Mouse (Mus musculus) kidney, embryonic 16.5 days (tissue): ENCODE measurements around the gene Rbks. TPM values are rescaled to one million over a fixed set of nuclear protein-coding genes. Genes with fewer than 3 reads are reported as not detected.

Experiments used
- ATAC-seq: fragments of 200-750 bp; cut with Nextera tagmentation; 2 replicates; pipeline ENCODE4 v1.8.0; 2017; ENCODE audit warnings: moderate TSS enrichment; ENCODE audit not compliant: low FRiP score, low TSS enrichment
- H3K27ac ChIP-seq: fragments of 300-500 bp; sonication (generic); 2 replicates; pipeline ENCODE4 v1.5.1; 2014; ENCODE audit warnings: low read length
- H3K27me3 ChIP-seq: fragments of 300-500 bp; sonication (generic); 2 replicates; pipeline ENCODE4 v1.6.1; 2014; ENCODE audit warnings: low read length, control low read depth, mixed read lengths; ENCODE audit not compliant: insufficient read depth
- H3K36me3 ChIP-seq: fragments of 300-500 bp; sonication (generic); 2 replicates; pipeline ENCODE4 v1.6.1; 2014; ENCODE audit warnings: low read length, control low read depth, mixed read lengths; ENCODE audit not compliant: insufficient read depth
- H3K4me1 ChIP-seq: fragments of 300-500 bp; sonication (generic); 2 replicates; pipeline ENCODE4 v1.6.1; 2014; ENCODE audit warnings: low read length, control low read depth, mixed read lengths; ENCODE audit not compliant: insufficient read depth
- H3K4me2 ChIP-seq: fragments of 300-500 bp; sonication (generic); replicated peaks from 2 replicates; pipeline ENCODE4 v1.6.1; 2014; ENCODE audit warnings: low read depth, low read length
- H3K4me3 ChIP-seq: fragments of 300-500 bp; sonication (generic); 2 replicates; pipeline ENCODE4 v1.5.1; 2014; ENCODE audit warnings: mild to moderate bottlenecking, low read length
- H3K9ac ChIP-seq: fragments of 300-500 bp; sonication (generic); replicated peaks from 2 replicates; pipeline ENCODE4 v1.6.1; 2014; ENCODE audit warnings: low read length
- H3K9me3 ChIP-seq: fragments of 300-500 bp; sonication (generic); 2 replicates; pipeline ENCODE4 v1.6.1; 2016; ENCODE audit warnings: low read length, control low read depth
- WGBS: fragments of 180-500 bp; shearing (Covaris S2); extraction: QIAGEN DNeasy Blood & Tissue Kit; methylation state at CpG from one replicate; pipeline ENCODE4 v1.1.7; 2014; 5-methylcytosine and 5-hydroxymethylcytosine counted together
- polyA plus RNA-seq: library from polyadenylated mRNA; unstranded; fragments of >200 nt; fragmentation: Nextera tagmentation; extraction: Ambion mirVana; gene quantifications from 2 replicates; pipeline ENCODE4 v1.2.1, GENCODE M21; 2015

Gene Rbks
- polyA plus RNA-seq, 1 experiment from 2014 or later = 5.8 TPM

DNA sequence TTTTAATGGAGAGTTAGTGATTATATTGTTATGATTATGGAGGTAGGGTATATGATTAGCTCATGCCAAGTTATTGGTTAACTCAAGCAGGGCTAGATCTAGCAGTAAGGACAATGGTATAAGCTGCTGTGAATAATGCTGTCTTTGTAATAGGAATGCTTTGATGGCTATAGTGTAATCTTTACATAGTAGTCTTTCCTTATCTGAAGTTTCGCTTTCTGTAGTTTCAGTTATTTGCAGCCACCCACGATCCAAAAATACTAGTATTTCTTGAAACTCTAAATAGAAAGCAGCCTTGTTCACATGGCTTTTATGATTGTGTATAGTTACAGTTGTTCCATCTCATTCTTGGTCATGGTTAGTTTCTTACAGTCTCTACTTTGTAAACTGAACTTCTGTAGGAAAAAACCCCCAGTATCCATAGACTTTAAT is 15.9 kb upstream of the Rbks start:
- peak; percentile 83 for ATAC-seq
- no peaks in the 10 kb centered on the region for H3K36me3 ChIP-seq
- H3K9me3 ChIP-seq = no peaks in the 10 kb centered on the region
- peaks cover 11% of the 10 kb centered on the region; the same call in 1 of the 2 replicates for H3K4me1 ChIP-seq
- no peak overlapping the region for H3K4me3 ChIP-seq
- peak overlapping the region; percentile 93 for H3K27ac ChIP-seq
- H3K27me3 ChIP-seq = no peaks in the 10 kb centered on the region
- 59% methylated on average over 2 of the region's 2 CpGs for WGBS
- H3K4me2 ChIP-seq = no peak overlapping the region
- H3K9ac ChIP-seq = no peak overlapping the region

- H3K4me1 ChIP-seq = peaks cover 4% of the 10 kb centered on the region; the same call in 1 of the 2 replicates
- no peak overlapping the region for H3K27ac ChIP-seq
- H3K9me3 ChIP-seq = no peaks in the 10 kb centered on the region
- H3K9ac ChIP-seq = no peak overlapping the region
- H3K4me3 ChIP-seq = no peak overlapping the region
- WGBS = 97% methylated on average over 1 of the region's 1 CpGs
- 0 out of 2 replicates have a peak, but pooled peaks cover 4% of the 10 kb centered on the region for H3K36me3 ChIP-seq
- no peak for ATAC-seq
- H3K27me3 ChIP-seq = no peaks in the 10 kb centered on the region
- H3K4me2 ChIP-seq = no peak overlapping the region
Measured at GRCm38 (mm10) chr5:31709389-31709788, 12.0 kb upstream of the Rbks start.

DNA sequence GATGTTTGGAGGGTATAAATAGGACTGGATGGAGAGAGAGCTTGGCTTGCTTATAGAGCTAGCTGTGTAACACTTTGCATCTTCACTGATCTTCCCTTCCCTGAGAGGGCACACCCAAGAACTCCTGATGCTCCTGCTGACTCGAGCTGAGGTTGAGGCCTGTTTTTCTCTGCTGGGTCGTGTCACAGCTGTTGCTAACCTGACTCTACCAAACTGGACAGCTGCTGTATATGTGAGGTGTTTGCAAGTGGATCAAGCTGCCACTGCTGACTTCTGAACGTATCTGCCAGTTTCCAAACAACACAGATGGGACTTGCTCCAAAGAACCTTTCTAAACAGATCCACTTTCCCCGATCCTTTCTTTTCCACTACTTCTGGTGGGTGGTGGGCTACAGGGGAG is 9.4 kb upstream of the Rbks start:
- no peaks in the 10 kb centered on the region for H3K4me1 ChIP-seq
- no peaks in the 10 kb centered on the region for H3K9me3 ChIP-seq
- ATAC-seq = no peak
- H3K27me3 ChIP-seq = no peaks in the 10 kb centered on the region
- H3K27ac ChIP-seq = no peak overlapping the region
- H3K9ac ChIP-seq = no peak overlapping the region
- peaks cover 8% of the 10 kb centered on the region; the same call in 1 of the 2 replicates for H3K36me3 ChIP-seq
- no peak overlapping the region for H3K4me3 ChIP-seq
- no peak overlapping the region for H3K4me2 ChIP-seq
- 81% methylated on average over 4 of the region's 4 CpGs for WGBS

DNA sequence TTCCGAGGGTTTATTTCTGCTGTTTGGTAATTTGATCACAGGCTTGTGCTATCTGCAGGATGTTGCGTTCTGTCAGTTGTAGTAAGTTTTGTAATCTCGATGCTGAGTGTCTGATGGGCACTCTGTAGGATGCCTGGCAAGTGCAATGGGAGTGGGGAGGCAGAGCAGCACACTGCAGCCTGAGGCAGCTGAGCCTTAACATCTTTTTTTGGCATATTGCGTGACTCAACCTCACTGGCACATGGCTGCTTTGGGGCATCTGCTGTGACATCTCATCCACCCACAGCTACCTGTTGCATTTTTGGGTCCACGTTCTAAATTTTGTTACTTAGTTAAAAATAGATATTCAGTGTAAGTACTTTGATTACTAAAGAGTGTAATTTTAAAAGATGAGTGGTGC is 7.5 kb upstream of the Rbks start:
- 80% methylated on average over 5 of the region's 5 CpGs for WGBS
- H3K9ac ChIP-seq = no peak overlapping the region
- H3K27ac ChIP-seq = no peak overlapping the region
- no peaks in the 10 kb centered on the region for H3K9me3 ChIP-seq
- H3K4me2 ChIP-seq = no peak overlapping the region
- peaks cover 8% of the 10 kb centered on the region; the same call in 1 of the 2 replicates for H3K36me3 ChIP-seq
- H3K4me3 ChIP-seq = no peak overlapping the region
- no peaks in the 10 kb centered on the region for H3K27me3 ChIP-seq
- H3K4me1 ChIP-seq = no peaks in the 10 kb centered on the region
- ATAC-seq = no peak

DNA sequence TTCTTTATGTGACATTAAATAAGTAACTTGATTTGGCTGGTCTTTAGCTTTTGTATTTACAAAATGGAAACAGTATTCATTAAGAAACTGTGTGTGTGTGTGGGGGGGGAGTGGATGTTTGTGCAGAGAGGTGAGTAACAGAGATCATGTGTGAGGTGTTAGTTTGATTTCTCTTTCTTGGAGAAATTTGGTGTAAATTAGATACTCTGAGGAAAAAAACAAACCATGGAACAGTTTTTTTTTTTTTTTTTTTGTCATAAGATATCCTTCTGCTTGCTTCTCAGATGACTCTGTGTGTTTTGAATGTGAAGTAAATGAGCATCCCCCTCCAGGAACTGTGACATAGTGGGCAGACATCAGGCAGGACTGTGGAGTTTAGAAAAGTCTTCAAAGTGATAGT is 2.0 kb upstream of the Rbks start:
- Histone ChIP-seq H3K4me2 (peak overlapping the region; percentile 67; the same call in 1 of the 2 replicates), H3K27me3 (no peaks in the 10 kb centered on the region), H3K9me3 (no peaks in the 10 kb centered on the region), H3K36me3 (peaks cover 5% of the 10 kb centered on the region; the same call in 1 of the 2 replicates), H3K9ac (no peak overlapping the region), H3K4me1 (peaks cover 18% of the 10 kb centered on the region), H3K4me3 (no peak overlapping the region), H3K27ac (no peak overlapping the region)
- no peak for ATAC-seq

DNA sequence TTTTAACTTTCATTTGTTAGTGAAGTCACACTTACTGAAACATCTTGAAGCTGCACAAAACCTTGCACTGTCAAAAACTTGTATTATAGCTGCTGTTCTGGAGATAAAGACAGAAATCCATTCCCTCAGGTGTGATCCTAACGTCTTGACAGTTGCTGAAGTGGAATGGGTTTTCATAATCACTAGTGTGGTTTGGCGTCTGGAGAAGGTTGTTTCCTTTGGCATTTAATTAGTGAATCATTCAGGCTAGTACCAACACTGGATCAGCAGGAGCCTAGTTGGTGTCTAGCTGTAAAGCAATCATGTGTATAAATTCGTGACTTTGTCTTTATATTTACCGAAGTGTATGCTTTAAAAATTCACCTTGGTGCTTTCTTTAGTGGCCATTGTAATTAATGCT is 1.5 kb upstream of the Rbks start:
- H3K4me3 ChIP-seq = no peak overlapping the region
- no peaks in the 10 kb centered on the region for H3K9me3 ChIP-seq
- H3K9ac ChIP-seq = no peak overlapping the region
- H3K4me1 ChIP-seq = peaks cover 18% of the 10 kb centered on the region
- 32% methylated on average over 4 of the region's 4 CpGs for WGBS
- peaks cover 5% of the 10 kb centered on the region; the same call in 1 of the 2 replicates for H3K36me3 ChIP-seq
- peak overlapping the region; percentile 67 for H3K4me2 ChIP-seq
- ATAC-seq = no peak
- peak overlapping the region; percentile 78 for H3K27ac ChIP-seq
- H3K27me3 ChIP-seq = no peaks in the 10 kb centered on the region

GRCm38 (mm10) chr5:31698297-31698726 is 885 bp upstream of the Rbks start:
- H3K9me3 ChIP-seq = no peaks in the 10 kb centered on the region

GRCm38 (mm10) chr5:31697644-31698296 is 343 bp upstream of the Rbks start, which contains the start of gene Babam2:
Gene Babam2 (plus strand): TSS chr5:31697684.
- Histone ChIP-seq H3K4me1 (peaks cover 18% of the 10 kb centered on the region), H3K27me3 (no peaks in the 10 kb centered on the region), H3K36me3 (no peaks in the 10 kb centered on the region; the same call in 1 of the 2 replicates), H3K27ac (peak within 1 kb of the TSS; percentile 95), H3K4me2 (peak within 1 kb of the TSS; percentile 67), H3K9me3 (no peaks in the 10 kb centered on the region), H3K9ac (peak within 1 kb of the TSS; percentile 68), H3K4me3 (peak within 1 kb of the TSS; percentile 55)
- under 1% methylated on average over 71 of the region's 71 CpGs for WGBS
- peak; percentile 96 for ATAC-seq

More at GRCm38 (mm10) chr5:31698297-31698726, 885 bp upstream of the Rbks start:
- Histone ChIP-seq H3K27ac (peak overlapping the region; percentile 95), H3K4me2 (peak overlapping the region; percentile 67), H3K27me3 (no peaks in the 10 kb centered on the region), H3K36me3 (peaks cover 3% of the 10 kb centered on the region; the same call in 1 of the 2 replicates), H3K4me3 (peak overlapping the region; percentile 55), H3K4me1 (peaks cover 18% of the 10 kb centered on the region), H3K9ac (peak overlapping the region; percentile 68)
- 3% methylated on average over 16 of the region's 16 CpGs for WGBS
- peak; percentile 64; the same call in 1 of the 2 replicates for ATAC-seq

DNA sequence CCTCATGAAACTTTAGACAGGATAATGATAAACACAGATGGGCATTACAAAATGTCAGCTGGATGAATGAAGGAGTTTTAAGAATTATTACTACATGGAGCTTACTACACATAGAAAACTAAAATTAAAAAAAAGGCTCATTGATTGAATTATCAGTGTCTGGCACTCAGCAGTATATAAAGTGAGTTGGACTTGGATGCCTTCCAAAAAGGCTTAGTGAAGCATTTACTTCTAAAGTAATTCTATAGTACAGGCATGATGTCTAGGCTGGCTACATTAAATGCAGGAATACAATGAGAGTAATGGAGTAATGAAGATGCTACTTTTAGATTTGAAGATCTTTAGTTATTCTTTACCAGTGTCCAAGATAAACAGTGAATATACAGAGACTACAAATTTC is 4.2 kb downstream of the Rbks start:
- Histone ChIP-seq H3K4me2 (no peak overlapping the region), H3K27ac (no peak overlapping the region)
- ATAC-seq = no peak

GRCm38 (mm10) chr5:31687972-31688371 is 9.5 kb downstream of the Rbks start:
- no peaks in the 10 kb centered on the region for H3K9me3 ChIP-seq
- ATAC-seq = no peak
- no peaks in the 10 kb centered on the region for H3K27me3 ChIP-seq
- no peaks in the 10 kb centered on the region for H3K4me1 ChIP-seq
- no peak overlapping the region for H3K4me2 ChIP-seq
- H3K9ac ChIP-seq = no peak overlapping the region
- H3K36me3 ChIP-seq = no peaks in the 10 kb centered on the region
- no peak overlapping the region for H3K4me3 ChIP-seq
- WGBS = 86% methylated on average over 3 of the region's 3 CpGs
- no peak overlapping the region for H3K27ac ChIP-seq

More for the DNA sequence above, 4.2 kb downstream of the Rbks start:
- no peak overlapping the region for H3K9ac ChIP-seq
- no peak overlapping the region for H3K4me3 ChIP-seq
- no peaks in the 10 kb centered on the region for H3K27me3 ChIP-seq
- no peaks in the 10 kb centered on the region for H3K36me3 ChIP-seq
- H3K9me3 ChIP-seq = no peaks in the 10 kb centered on the region
- H3K4me1 ChIP-seq = peaks cover 5% of the 10 kb centered on the region; the same call in 1 of the 2 replicates
